Mouse (Mus musculus) MEL (cell line): ENCODE measurements around the gene Kcnrg.

ENCODE experiments used
- BHLHE40 ChIP-seq: IDR thresholded peaks from 2 replicates; pipeline ENCODE4 v1.6.1; 2012; ENCODE audit warnings: low read depth, mild to moderate bottlenecking, inconsistent platforms, low read length, improper control_type of control experiment, borderline replicate concordance
- CHD1 ChIP-seq: IDR thresholded peaks from 2 replicates; pipeline ENCODE4 v1.6.1; 2012; ENCODE audit warnings: low read depth, mild to moderate bottlenecking, inconsistent platforms, low read length, improper control_type of control experiment
- CHD2 ChIP-seq: IDR thresholded peaks from 2 replicates; pipeline ENCODE4 v1.6.1; 2011; ENCODE audit warnings: low read length, improper control_type of control experiment
- CTCF ChIP-seq, 3 experiments: IDR thresholded peaks in 2 of 3; conservative IDR thresholded peaks in 1 of 3; 2 replicates each; pipeline ENCODE4 v1.5.1; 2011 to 2012; ENCODE audit warnings: low read length in 3 of 3, low read depth in 2 of 3, mild to moderate bottlenecking in 2 of 3, improper control_type of control experiment in 1 of 3, inconsistent platforms in 1 of 3, mixed read lengths in 1 of 3, moderate library complexity in 1 of 3; ENCODE audit not compliant: control insufficient read depth in 1 of 3, insufficient read depth in 1 of 3, poor library complexity in 1 of 3, severe bottlenecking in 1 of 3
- NRF1 ChIP-seq: IDR thresholded peaks from 2 replicates; pipeline ENCODE4 v1.6.1; 2014; ENCODE audit warnings: low read depth, mild to moderate bottlenecking, inconsistent platforms, low read length, improper control_type of control experiment, moderate library complexity; ENCODE audit not compliant: poor library complexity, insufficient read depth, severe bottlenecking
- POLR2A ChIP-seq, 2 experiments: IDR thresholded peaks; 2 replicates each; pipeline ENCODE4 v1.6.1; 2011 to 2012; ENCODE audit warnings: low read length in 2 of 2, mild to moderate bottlenecking in 2 of 2, control low read depth in 1 of 2, improper control_type of control experiment in 1 of 2, low read depth in 1 of 2, moderate library complexity in 1 of 2; ENCODE audit not compliant: control insufficient read depth in 1 of 2, insufficient read depth in 1 of 2, poor library complexity in 1 of 2
- POLR2AphosphoS2 ChIP-seq: IDR thresholded peaks from 2 replicates; pipeline ENCODE4 v1.6.1; 2011; ENCODE audit warnings: low read length, improper control_type of control experiment
- TCF12 ChIP-seq: IDR thresholded peaks from 2 replicates; pipeline ENCODE4 v1.6.1; 2014; ENCODE audit warnings: low read depth, mild to moderate bottlenecking, inconsistent platforms, low read length, improper control_type of control experiment, moderate library complexity
- USF1 ChIP-seq: IDR thresholded peaks from 2 replicates; pipeline ENCODE4 v1.6.1; 2014; ENCODE audit warnings: low read depth, mild to moderate bottlenecking, inconsistent platforms, low read length, improper control_type of control experiment, moderate library complexity
- USF2 ChIP-seq, 2 experiments: IDR thresholded peaks; 2 replicates each; pipeline ENCODE4 v1.6.1; 2011 to 2012; ENCODE audit warnings: improper control_type of control experiment in 2 of 2, low read length in 2 of 2, borderline replicate concordance in 1 of 2, inconsistent platforms in 1 of 2, low read depth in 1 of 2, mild to moderate bottlenecking in 1 of 2; ENCODE audit not compliant: insufficient read depth in 1 of 2

DNA sequence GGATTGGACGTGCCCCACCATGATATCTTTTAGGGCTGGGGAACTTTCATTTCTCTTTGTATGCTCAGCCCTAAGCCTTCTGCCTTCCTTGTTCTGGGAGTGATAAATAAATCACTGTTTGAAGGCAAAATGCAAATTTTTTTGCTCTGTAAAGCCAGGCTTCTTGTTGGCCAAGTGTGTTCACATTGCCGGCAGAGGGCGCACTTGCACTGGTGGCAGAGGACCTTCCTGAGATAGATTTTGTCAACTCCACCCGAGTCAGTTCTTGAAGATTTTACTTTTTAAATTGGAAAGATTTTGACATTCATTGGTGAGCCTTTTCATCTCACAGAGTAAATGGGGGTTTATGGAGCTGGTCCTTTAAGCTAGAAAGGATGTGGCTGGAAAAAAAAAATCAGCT, 35.9 kb upstream of the Kcnrg start:
- TF ChIP-seq TCF12 (no peak), POLR2AphosphoS2 (no peak), NRF1 (no peak), BHLHE40 (no peak), CTCF (IDR thresholded peaks at IDR 0.05 in 2 of 3, conservative IDR thresholded peaks at IDR 0.05 in 1 of 3; ENCODE audit: control insufficient read depth in 1 of 3, insufficient read depth in 1 of 3, low read depth in 2 of 3, low read length in 3 of 3, poor library complexity in 1 of 3, severe bottlenecking in 1 of 3) (peak; percentile 87 to 94 (median 93)), USF2 (IDR thresholded peaks at IDR 0.05; ENCODE audit: borderline replicate concordance in 1 of 2, insufficient read depth in 1 of 2, low read depth in 1 of 2, low read length in 2 of 2) (no peak), CHD1 (no peak), POLR2A (IDR thresholded peaks at IDR 0.05; ENCODE audit: control insufficient read depth in 1 of 2, insufficient read depth in 1 of 2, low read depth in 1 of 2, low read length in 2 of 2, poor library complexity in 1 of 2) (no peak), USF1 (no peak), CHD2 (no peak)
